Mouse (Mus musculus): ENCODE results near the gene Esrra.

The Esrra gene

GRCm38 (mm10) chr19:6921647-6922567, at the start of gene Esrra:
Esrra (minus strand) TSS chr19:6921813.
- DNase-seq, result peak; percentile 100

DNA sequence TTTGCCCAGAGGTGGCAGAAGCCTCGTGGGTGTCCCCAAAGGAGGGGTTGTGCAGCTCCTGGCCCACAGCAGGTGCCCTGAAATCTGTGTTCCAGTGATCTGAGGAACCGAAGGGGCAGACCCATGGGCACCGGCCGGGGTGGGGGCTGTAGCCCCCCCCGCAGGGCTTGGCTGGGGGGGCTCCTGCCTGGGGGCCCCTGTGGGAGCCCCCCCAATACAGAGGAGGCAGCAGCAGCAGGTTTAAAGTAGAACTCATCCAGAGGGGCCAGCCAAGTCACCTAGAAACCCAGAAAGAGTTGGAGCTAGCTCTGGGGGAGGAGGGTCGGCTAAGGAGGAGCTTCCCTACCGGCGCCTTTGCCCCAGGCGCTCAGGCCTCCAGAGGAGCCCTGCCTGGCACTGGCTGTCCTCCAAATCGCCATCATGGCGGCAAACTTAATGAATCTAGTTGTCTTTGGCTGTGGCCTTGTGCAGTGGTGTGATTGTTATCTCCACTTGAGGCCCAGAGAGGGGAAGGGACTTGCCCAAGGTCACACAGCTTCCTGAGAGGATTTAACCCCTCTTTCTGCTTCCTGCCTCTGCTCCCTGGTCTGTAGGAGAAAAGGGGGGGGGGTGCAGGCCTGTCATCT, 49.0 kb upstream of the Esrra start:
- DNase-seq, result no peak

- DNase-seq, result no peak
These were observed 48.2 kb upstream of the Esrra start for GRCm38 (mm10) chr19:6969665-6970381.

DNA sequence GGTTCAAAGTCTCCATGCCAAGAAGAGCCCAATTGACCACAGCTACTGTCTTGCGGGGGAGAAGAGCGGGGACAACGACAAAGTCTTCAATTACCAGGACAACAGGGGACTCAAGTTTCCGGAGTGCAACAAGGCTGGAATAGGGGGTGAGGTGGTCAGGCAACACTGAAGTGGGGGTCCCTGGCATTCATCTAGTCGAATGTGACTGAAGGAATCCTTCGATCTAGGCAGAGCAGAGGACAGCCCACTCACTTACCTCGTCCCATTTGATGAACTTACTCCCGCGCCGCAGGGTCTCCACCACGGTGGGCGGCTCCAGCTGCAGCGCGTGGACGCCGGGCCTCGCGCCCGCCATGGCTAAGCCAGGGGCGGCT, 47.7 kb upstream of the Esrra start:
- no peak for DNase-seq

DNA sequence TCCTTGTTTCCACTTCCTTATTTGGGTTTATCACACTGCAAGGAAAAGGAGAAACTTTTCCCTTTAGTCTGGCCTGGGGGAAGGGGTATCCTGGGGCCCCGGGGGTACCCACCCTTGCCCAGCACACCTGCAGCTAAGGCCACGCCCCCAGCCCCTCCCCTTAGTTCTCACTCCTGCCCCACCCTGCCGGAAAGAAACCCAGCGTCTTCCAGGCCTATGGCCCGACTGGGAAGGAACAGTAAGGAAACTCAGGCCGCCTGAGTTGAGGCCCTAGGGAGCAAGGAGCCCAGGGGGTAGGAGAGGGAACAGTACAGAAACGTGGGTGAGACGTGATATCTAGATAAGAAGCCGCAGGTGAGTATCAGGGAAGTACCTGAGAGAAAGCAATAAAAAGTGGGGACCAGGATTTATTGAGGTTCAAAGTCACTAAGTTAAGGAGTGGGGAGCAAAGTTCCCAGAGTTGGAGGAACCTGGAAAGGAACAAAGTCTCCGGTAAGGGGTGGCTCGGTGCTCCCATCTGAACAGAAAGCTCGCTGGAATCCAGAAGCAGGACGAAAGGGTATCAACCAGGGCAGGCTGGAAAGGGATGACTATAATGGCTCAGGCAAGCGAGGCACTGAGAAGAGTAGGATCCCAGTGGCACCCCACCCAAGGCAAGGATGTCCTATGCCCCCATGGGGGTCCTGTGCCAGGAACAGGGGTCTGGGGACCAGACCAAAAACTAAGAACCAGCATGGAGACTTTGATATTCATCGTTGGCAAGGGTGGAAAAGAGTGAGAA, 47.1 kb upstream of the Esrra start:
- DNase-seq, result no peak

DNA sequence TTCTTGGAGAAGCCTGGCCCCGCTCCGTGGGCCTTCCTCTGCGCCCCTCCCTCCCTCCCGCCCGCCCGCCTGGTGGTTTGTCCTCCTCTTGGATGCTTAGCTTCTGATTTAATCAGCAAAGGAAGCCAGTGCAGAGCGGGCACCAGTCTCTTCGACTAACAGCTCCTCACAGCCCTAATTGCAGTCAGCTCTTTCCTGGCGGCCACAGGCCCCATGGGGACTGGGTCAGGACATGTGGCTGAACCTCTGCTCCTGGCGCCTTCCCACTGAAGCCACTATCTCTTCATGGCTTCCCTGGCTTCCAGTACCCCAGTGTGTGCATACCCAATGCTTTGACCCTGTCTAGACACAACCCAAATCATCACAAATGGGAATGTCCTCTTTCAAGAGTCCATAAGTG, 34.8 kb upstream of the Esrra start:
- no peak for DNase-seq

GRCm38 (mm10) chr19:6955424-6955823, 33.8 kb upstream of the Esrra start:
- DNase-seq, result no peak

- DNase-seq, result no peak
These were observed 32.4 kb upstream of the Esrra start for GRCm38 (mm10) chr19:6954046-6954445.

DNA sequence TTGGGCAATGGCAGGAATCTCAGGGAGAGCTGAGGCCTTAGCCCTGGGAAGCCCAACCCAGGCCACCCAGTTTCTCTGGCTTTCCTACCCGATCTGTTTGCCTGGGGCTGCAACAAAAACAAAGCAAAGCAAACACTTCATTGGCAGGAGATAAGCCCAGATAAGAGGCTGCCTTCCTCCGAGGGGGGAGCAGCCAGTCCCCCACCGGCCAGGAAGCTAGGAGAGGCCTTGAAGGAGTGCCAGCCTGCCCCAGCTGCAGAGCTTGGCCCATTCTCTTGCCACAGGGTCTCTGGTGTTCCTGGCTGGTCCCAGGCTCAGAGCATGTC, 31.1 kb upstream of the Esrra start:
- DNase-seq, result no peak

GRCm38 (mm10) chr19:6951994-6952711, 30.5 kb upstream of the Esrra start:
- peak; percentile 80 for DNase-seq

GRCm38 (mm10) chr19:6951381-6951968, 29.9 kb upstream of the Esrra start:
- peak; percentile 96 for DNase-seq

DNA sequence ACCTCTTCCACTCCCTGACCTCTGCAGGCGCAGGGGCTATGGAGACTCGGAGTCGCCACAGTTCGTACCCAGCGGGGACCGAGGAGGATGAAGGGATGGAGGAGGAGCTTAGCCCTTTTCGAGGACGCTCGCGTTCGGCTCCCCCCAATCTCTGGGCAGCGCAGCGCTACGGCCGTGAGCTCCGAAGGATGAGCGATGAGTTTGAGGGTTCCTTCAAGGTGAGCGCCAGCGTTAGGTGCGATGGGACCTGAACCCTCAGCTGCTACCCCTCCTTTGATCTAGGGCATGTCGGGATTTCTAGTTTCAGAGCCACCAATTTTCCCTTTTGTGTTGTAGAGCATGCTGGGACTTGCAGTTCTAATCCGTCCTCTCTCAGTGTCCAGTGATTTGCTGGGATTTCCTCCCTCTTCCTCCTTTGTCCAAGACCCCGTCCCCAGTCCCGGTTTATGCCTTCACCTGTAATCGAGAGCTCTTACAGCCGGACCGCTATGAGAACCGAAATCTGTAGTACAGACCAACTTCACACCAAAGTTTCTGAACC, 29.1 kb upstream of the Esrra start:
- DNase-seq, result peak; percentile 66

GRCm38 (mm10) chr19:6949951-6950350, 28.3 kb upstream of the Esrra start:
- no peak for DNase-seq

- DNase-seq, result no peak
These were observed 27.9 kb upstream of the Esrra start for GRCm38 (mm10) chr19:6949532-6949931.

DNA sequence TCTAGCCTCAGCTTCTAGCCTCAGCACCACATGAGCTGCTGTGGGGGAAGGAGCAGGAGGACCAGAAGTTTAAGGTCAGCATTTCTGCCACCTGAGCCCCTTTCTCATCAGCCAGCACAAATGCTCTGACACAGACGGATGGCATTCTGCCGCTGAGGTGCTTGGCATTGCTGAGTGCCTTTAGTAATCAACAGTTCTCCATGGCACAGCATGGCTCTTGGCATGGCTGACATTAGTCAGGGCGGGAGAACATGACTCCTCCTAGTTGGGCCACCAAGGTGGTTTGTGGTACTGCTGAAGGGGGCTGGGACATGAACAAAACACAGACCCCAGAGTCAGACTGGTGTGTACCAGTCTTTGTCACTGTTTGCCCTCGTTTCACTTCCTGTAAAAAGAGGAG, 26.6 kb upstream of the Esrra start:
- no peak for DNase-seq

GRCm38 (mm10) chr19:6947742-6948141, 26.1 kb upstream of the Esrra start:
- no peak for DNase-seq

GRCm38 (mm10) chr19:6943709-6944108, 22.1 kb upstream of the Esrra start:
- DNase-seq, result no peak

- no peak for DNase-seq
These were observed 21.2 kb upstream of the Esrra start for GRCm38 (mm10) chr19:6942764-6943163.

GRCm38 (mm10) chr19:6942249-6942691, 20.7 kb upstream of the Esrra start, which contains the start of gene Gpr137:
Gpr137 (minus strand) TSS chr19:6942480.
- DNase-seq, result peak; percentile 96

GRCm38 (mm10) chr19:6941372-6942248, 20.0 kb upstream of the Esrra start, which contains the start of gene Bad:
Bad (plus strand) TSS chr19:6941861.
- DNase-seq, result peak; percentile 90

All from layer of hippocampus, adult 9-11 months (tissue).